Mouse (Mus musculus) adipocyte (in vitro differentiated cells): ENCODE results near the gene Poc1b.
A peak's percentile ranks its signal among the peaks of the same experiment; 100 is the strongest.
"Not testable (repeated sequence)": the region's sequence is repeated elsewhere in the genome, so short reads cannot be mapped to it uniquely, and the experiment has no call there.

Experiments used
- DNase-seq: peaks from one replicate; pipeline ENCODE4 v3.0.0-alpha.2; 2016; ENCODE audit warnings: low spot score

Poc1b gene

GRCm38 (mm10) chr10:99194451-99195055 is 87.7 kb downstream of the Poc1b start:
- DNase-seq: no peak

DNA sequence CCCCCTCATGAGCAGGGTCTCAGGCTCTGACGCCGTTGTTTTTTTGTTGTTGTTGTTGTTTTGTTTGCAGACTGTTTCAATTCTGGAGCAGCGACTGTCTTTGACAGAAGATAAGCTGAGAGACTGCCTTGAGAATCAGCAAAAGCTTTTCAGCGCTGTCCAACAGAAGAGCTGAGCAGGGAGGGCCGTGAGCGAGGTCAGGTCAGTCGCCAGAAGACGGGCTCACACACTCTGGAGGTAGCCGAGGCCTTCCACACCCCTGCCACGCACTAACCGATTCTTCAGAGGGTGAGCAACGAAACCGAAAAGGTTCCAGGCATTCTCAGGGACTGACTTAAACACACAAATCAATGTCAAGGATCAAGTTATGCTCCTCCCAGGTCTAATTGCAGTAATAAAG is 89.7 kb downstream of the Poc1b start:
- no peak for DNase-seq

DNA sequence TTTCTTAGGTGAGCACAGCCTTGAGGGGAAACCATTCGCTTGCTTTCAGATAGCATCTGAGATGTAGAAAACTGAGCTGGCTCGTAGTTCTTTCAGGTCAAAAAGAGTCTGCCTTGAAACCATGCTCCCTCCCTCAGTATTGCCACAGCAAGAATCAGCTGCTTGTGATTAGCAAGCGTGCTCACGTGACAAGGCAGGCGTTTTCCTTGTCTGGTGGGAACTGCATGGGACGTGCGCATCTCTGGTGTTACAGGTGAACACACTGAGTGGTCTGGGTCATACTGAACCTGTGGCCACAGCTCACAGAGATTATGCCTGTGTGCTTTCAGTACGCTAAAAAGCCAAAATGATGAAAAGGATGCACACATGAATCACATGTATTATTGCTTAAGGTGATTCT is 90.3 kb downstream of the Poc1b start:
- DNase-seq: no peak

DNA sequence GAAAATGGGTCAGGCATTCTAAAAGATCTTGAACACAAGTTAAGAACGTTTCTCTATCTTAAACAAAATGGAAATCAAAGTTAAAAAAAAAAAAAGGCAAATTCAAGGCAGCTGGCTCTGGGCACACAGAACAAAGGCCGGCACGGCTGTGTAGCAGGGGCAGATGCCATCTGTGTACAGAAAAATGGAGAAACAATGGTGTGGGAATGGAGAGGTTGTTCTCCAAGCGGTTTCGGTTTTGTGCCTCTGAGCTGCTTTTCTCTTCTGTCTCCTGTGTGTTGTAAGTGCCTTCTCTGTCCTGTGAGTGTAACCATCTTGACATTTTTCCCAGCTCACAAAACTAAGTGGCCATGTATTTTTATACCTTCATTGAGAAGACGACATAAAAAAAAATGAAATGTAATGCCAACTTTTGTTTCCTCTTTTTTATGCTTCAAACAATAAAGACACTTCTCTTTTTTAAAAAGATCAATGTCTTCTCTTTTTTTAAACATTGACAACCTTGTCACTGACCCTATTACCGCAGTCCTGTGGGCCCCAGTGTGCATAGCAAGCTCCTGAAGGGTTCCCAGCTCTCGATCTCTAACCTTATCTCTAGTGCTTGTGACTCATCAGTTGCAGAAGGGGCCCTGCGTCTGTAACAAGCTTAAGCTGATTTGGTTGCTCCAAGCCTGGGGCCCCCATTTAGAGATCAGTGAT is 90.9 kb downstream of the Poc1b start:
- DNase-seq: no peak

- DNase-seq: no peak
Measured at GRCm38 (mm10) chr10:99198946-99199345, 92.1 kb downstream of the Poc1b start.

- peak; percentile 20 for DNase-seq
Measured at GRCm38 (mm10) chr10:99200944-99201343, 94.1 kb downstream of the Poc1b start.

DNA sequence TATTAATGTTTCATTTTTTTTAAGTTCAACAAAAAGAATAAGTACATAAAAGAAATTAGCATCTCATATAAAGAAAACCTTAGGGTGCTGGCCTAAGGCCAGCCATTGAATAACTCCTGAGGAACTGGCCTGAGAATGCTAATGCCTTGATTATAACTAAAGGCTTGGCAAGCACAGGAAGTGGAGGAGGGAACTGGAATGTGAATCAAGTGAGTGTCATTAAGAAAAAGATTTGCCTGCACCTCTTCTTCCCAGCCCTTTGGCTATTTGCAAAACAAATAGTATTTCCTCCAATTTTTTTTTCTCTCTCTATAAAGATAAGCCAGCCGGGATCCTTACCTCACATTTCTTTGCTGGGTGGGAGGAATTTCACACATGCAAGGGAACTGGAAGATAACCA is 95.0 kb downstream of the Poc1b start:
- no peak for DNase-seq

- no peak for DNase-seq
Measured at GRCm38 (mm10) chr10:99202363-99202762, 95.5 kb downstream of the Poc1b start.

GRCm38 (mm10) chr10:99203163-99203562 is 96.3 kb downstream of the Poc1b start:
- no peak for DNase-seq

DNA sequence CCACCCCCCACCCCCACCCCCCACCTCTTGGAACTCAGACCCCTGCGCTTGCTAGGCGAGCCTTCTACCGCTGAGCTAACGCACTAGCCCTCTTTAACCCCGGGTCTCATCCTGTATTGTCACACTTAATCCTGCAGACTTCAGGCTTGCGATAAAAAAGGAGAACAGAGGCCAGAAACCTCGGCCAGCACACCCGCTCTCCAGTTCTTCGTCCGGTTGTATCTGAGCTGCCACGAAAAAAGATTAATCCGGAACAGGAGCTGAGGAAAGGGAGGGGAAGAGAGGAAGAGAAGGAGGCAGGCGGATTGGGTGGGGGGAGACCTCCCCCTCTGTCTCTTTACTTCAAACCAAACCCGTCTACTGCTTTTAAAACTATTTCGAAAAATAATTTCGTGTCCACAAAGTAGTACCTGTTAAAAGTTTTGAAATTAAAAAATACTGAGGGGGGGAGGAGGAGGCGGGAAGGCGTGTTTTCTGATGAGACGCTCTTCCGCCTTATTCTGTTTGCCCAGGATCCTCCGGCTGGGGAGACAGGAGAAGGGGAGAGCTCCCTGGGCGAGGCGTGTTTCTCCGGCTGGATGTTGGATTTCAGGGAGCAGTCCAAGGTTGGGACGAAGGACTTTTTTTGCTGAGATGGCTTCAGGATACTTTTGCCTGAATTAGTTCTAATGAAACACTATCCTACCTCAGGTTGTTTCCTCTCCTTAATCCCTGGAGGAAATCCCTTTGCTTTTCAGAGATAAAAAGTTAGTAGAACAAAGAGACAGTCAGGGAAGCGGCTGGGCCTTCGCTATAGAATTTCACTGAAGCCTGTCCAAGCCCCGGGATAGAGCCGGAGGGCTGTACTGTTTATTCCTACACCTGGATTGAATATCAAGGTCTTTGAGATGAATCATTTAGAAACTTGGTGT is 97.0 kb downstream of the Poc1b start:
- DNase-seq: no peak

- DNase-seq: no peak
Measured at GRCm38 (mm10) chr10:99204553-99204952, 97.7 kb downstream of the Poc1b start.

- DNase-seq: no peak
Measured at GRCm38 (mm10) chr10:99207121-99207520, 100.3 kb downstream of the Poc1b start.

- peak; percentile 60 for DNase-seq
Measured at GRCm38 (mm10) chr10:99209146-99209800, 102.4 kb downstream of the Poc1b start.

DNA sequence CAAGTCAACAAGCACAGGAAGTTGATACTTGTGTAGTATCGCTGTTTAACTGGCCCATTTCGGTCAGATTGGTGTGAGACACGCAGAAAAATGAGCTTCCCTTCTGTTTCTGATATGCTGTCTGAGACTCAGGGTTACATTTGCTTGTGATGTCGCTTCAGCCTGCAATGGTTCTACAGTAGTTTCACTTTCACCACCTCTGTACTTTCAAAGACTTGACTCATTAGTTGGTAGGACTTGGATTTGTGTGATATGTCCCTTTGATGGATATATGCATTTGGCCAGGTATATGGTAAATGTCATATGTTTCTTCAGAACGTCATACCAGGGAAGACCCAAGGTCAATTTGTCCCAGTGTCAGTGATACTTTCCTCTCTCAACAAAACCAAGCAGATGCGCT is 104.2 kb downstream of the Poc1b start:
- DNase-seq: no peak

DNA sequence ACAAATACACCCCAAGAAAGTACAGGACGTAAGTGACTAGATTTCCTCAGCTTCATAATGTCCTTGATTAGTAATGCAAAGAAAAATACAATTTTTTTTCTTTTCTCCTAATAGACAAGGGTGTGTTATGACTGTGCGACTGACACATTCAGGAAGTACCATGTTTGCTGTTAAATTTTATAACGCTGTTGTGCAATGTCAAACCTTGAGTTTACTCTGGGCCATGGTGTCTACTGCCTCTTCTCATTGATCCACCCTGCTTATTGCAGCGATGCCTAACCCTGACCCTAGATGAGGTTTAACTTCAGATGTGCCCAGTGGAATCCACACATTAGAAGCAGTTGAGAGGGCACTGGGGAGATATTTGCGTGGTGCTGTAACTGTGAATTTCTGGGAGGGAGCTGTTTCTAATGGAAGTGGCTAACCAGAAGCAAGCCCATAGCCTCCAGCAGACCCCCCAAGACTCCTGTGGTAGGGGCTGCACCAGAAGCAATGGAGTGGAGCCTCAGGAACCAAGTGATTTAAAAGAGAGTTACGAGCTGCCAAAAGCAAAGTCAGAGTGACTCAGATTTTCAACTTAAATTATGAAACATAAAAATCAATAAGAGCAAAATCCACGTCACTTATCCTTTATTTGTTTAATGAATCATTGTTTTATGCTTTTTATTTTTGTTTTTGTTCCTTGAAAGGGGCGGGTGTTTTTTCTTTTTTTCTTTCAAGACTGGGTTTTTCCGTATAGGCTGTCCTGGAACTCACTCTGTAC is 104.8 kb downstream of the Poc1b start:
- DNase-seq: no peak

DNA sequence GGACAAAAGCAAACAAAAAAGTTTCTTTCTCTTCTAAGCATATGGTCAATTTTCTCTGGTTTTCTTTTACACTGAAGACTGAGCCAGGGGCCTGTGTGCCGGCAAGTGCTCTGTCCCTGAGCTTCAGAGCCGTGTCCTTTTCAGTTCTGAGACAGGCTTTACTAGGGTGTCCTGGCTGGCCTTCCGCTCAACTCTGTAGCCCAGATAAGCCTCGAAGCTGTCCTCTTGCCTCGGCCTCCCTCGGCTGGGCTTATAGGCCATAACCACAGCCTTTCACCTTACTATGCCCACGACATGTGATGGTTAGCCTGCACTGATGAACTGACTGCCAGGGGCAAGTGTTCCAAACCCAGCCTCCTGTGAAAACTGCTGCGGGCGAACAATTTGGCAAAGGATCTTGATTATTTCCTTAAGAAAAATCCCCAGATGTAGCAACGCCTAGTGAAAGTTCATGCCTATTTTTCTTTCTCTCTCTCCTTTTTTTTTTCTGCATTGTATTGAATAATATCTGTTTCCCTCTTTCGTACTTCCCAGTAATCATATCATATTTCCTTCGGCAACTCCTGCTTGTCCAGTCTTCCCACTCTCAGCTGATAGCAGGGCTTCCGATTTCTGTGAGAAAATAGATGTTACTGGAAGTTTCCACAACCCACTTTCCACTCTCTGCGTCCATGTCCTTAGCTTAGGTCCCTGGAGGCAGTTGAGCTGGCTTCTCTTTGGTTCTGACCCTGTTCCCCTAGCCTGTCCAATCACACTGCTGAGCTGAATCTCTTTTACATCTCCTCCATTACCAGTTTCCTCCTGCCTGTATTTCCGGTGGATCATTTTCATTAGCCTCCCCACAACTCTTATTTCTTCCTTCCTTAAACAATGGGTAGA is 107.8 kb downstream of the Poc1b start:
- peak; percentile 65 for DNase-seq

GRCm38 (mm10) chr10:99216570-99216969 is 109.7 kb downstream of the Poc1b start:
- DNase-seq: not testable (repeated sequence)

DNA sequence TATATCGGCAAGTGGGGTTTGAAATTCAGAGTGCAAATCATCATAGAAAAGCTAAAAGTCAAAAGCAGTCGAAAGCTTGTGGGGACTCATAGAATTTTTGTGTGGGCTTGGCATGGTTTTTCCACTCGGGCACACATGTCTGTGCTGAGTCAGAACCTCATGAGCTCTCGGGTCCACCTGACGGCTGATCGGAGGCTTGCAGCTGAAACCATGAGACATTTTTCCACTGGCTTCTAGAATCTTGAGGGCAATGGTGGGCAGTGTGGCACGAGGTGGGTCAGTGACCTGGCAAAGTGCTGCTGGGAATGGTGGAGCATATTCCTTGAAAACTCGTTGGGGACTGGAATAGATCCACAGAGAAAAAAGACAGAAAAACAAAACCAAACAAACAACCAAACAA is 114.7 kb downstream of the Poc1b start:
- DNase-seq: no peak

DNA sequence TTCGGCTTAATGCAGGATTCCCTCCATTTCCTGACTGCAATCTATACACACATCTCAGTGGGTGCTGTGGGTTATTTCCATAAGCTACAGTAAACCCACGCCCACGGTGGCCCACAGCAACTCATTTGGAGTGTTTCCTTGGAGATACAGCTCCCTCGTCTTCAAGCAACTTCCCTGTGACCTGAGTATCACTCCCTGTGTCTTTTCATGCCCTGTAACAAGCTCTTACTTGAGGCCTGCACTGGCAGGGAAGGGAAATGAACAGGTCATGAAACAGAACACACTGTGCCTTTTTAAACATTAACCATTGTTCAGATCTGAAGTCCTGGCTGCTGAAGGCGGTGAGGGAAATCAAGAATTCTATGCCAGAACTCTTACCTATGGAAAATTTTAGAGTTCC is 115.9 kb downstream of the Poc1b start:
- no peak for DNase-seq

- no peak for DNase-seq
Measured at GRCm38 (mm10) chr10:99224218-99224617, 117.4 kb downstream of the Poc1b start.

- no peak for DNase-seq
Measured at GRCm38 (mm10) chr10:99226782-99227181, 119.9 kb downstream of the Poc1b start.
